Mouse (Mus musculus) left cerebral cortex, adult 11 months (tissue): ENCODE data around the gene Kcnj11.

Experiments used
- DNase-seq: peaks from one replicate; pipeline ENCODE4 v3.0.0; 2022; ENCODE audit warnings: low spot score

Gene Kcnj11

GRCm38 (mm10) chr7:46100563-46100962, at the start of gene Kcnj11:
Kcnj11 (minus strand) TSS chr7:46100764.
- peak; percentile 58 for DNase-seq

GRCm38 (mm10) chr7:46147417-46147816, 46.9 kb upstream of the Kcnj11 start:
- DNase-seq: no peak

DNA sequence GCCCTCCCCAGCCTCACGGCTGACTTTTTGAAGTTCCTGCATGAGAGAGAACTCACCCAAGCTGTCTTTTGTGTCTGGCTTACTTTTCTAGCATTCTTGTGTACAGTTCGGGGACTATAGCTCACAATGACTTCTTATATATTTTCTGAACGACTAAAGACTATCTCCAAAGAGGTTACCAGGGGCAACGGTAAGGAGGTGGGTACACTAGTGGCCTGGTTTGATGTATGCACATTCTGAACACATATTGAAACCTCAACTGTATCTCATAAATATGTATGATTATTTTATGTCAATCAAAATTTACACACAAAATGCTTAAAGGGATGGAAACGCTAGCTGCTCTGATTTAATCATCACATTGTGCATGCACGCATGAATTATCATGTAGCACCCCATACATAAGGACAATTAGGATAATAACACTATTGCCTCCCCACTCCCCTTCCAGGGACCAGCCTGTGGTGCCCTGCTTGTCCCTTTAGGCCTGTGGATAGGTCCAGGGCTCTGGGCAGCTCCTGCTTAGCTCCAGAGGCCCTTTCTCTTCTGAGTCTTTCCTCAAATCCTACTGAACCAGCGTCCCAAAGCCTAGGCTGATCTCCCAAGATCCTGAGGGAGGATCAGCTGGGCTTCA, 46.2 kb upstream of the Kcnj11 start:
- DNase-seq: no peak

DNA sequence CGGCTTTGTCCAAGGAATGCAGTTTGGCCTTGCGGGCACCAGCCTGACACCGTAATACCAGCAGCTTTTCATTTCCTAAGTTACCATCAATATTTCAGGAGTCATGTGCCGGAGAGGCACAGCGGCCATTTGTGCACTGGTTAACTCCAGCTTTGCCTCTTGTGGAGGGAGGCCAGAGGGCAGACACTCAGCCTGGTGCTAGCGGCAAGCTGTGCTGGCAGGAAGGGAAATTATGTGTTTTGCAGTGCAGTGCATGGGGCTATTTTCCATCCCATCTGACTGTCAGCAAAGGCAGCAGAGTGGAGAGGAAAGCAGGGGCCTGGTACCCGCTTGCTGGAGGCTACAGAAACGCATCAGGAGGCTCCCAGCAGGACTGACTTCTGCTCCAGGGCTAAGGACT, 43.5 kb upstream of the Kcnj11 start:
- no peak for DNase-seq

- no peak for DNase-seq
Measured at GRCm38 (mm10) chr7:46138329-46138930, 37.9 kb upstream of the Kcnj11 start.

DNA sequence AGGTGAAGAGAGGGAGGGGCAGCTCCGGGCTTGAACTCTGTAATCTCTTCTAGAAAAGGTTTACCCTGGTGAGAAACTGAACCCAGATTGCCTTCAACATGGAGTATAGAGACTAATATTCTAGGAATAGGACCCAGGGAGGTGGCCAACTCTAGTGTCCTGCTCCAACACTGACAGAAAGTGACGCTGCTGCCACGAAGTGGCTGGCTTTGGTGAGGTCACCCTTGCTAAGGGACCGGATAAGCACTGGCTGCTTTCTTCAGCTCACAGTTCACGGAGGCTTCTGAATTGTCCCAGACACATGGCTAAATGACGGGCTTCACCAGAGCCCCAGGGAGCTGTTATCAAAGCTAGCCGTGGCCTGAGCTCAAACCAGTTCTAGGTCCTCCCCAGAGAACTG, 33.3 kb upstream of the Kcnj11 start:
- no peak for DNase-seq

DNA sequence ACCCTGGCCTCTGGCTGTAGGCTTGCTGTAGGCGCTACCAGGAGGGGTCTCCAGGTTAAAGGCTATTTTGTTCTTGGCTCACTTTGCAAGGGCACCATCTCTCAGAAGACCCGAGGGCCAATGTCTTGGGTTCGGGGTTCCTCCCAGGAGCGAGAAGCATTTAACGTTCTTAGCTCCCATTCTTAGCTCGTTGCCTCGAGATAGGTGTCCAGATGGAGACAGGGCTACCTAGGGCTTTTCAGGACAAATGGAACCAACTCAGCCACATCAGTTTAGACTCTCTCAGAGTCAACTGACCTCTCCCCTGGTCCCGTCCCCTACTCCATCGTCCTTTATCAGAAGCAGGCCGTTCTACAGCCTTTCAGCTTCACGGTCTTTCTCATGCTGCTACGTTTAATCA, 31.7 kb upstream of the Kcnj11 start:
- DNase-seq: no peak

DNA sequence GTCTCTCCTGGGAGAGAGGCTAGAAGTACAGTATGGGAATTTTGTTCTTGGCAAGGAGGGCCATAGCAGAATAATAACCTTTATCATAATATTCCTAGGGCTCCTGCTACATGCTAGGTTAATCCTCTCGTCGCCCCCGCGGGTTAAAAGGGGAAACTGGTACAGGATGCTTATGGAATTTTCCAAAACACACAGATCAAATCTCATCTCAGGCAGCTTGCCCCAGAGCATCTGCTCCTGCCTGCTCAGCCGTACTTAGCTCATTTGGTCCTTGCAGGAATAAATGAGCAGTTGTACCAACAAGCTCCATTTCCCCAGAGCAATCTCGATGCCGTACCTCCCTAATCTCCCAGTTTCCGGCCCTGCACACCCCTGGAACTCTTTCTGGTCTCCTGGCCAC, 31.2 kb upstream of the Kcnj11 start:
- DNase-seq: no peak

GRCm38 (mm10) chr7:46131266-46131665, 30.7 kb upstream of the Kcnj11 start:
- no peak for DNase-seq

DNA sequence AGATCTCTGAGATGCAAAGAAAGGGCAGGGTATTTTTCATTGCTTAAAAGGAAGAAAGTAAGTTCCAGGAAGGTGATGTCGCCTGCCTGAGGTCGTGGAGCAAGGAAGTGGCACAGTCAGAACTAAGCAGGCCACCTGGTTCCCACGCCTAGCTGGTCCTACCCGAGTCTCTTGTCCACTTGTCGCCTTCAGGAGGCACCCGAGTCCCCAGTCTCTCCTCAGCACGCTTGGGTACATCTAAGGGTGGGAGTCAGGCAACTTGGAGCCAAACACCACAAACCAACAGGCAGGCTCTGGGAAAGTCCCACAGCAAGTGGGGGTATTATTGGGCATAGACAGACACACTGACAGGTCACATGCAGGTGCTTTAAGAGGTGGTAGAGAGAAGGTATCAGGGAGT, 30.2 kb upstream of the Kcnj11 start:
- DNase-seq: no peak

DNA sequence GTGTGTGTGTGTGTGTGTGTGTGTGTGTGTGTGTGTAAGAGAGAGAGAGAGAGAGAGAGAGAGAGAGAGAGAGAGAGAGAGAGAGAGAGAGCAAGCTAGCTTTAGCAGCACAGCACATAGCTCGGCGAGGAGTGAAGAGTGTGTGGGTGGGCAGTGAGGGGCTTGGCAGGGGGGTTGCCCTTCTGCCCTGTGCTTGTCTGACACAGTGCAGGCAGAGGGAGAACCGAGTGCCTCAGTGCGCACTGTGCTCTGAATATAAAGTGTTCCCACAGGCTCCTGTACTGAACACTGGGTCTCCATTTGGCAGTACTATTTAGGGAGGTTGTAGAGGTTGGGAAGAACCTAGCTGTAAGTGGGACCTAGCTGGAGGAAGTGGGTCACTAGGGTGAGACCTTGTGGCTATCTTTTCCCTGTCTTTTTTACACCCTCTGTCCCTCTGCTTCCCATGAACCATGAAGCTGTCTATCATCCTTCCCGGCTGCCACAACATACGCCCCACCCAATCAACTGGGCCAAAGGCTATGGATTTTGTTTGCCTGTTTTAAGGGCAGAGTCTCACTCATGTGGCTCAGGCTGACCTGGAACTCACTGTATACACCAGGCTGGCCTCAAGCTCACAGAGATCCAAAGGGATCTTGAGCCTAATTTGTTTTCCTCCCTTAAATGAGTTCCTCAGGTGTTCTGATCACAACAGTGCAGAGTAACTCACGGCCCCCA, 29.1 kb upstream of the Kcnj11 start:
- DNase-seq: no peak

DNA sequence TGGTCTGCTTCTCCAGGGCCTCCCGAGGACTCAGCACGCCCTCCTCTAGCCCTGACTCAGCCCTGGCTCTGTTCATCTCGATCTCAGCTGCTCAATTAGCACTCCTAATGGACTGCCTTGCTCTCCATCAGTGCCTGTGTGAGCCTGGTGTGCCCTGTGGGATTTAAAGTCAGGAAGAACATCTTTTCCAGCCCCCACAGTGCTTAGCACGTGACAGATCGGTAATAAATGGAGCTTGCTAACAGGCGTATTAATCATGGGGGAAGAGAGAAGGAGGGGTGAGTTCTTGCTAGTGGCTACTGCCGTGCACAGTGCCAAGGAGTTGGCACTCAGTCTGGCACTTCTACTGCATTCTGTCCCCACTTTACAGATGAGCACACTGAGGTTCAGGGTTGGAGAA, 27.6 kb upstream of the Kcnj11 start:
- DNase-seq: no peak

DNA sequence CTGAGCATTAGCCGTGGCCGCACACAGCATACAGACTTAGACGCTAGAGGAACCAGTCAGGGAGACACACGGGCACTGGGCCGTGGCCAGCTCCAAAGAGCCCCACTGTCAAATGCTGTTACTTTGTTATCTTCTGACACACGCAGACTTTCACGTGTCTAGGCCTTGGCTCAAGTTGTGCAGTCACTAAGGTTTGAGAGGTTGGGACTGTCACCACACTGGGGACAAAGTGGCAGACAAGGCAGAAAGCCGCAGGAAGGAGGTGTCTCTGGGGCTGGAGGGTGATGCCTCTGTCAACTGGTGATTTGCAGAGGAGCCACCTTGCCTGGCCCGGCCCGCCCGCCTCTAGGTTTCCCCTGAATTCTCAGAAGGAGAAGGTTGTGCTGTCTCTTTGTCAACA, 24.8 kb upstream of the Kcnj11 start:
- no peak for DNase-seq

GRCm38 (mm10) chr7:46124460-46124859, 23.9 kb upstream of the Kcnj11 start:
- DNase-seq: no peak

DNA sequence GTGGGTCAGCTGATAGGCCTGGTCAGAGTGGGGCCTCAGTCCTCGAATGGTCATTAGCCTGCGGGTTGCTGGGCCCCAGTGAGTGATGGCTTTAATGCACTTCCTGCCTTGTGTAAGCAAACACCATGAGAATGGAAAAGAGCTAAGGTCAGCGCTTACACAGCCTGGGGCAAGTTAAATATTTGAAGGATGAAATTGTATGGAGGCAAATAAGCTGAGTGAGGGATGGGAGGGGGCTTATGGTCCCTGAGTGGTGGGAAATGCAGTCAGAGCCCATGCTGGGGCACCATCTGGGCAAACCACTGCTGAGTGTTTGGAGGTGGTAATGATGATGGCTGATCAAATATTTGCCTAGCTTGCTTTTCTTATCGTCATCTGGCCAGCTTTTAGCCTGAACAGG, 22.4 kb upstream of the Kcnj11 start:
- no peak for DNase-seq

DNA sequence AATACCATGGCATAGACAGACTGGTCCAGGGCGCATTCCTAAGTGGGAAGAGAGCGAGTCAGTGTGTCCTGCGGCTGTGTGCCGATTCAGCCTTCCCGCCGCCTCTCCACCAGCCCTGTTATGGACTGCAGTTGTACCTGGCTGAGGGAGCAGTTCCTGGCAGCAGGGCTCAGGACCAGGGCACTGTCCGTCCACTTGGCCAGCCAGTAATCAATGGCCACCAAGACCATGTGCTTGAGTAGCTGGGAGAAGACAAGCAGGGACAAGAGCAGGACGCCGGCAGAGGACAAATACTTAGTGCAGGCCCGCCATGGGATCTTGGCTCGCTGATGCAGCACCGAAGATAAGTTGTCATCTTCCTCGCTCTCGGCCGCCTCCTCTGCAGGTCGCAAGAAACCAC, 16.5 kb upstream of the Kcnj11 start:
- no peak for DNase-seq

GRCm38 (mm10) chr7:46116118-46116581, 15.6 kb upstream of the Kcnj11 start:
- DNase-seq: no peak

- no peak for DNase-seq
Measured at GRCm38 (mm10) chr7:46113435-46113834, 12.9 kb upstream of the Kcnj11 start.

GRCm38 (mm10) chr7:46111938-46112337, 11.4 kb upstream of the Kcnj11 start:
- no peak for DNase-seq

GRCm38 (mm10) chr7:46111212-46111817, 10.8 kb upstream of the Kcnj11 start:
- DNase-seq: no peak

- DNase-seq: no peak
Measured at GRCm38 (mm10) chr7:46110079-46110478, 9.5 kb upstream of the Kcnj11 start.

GRCm38 (mm10) chr7:46105484-46105883, 4.9 kb upstream of the Kcnj11 start:
- no peak for DNase-seq
